Mouse (Mus musculus): ENCODE data around the gene Vrk1.

The Vrk1 gene

GRCm38 (mm10) chr12:106046143-106046795 lies 36.2 kb downstream of the Vrk1 start:
- no peak for DNase-seq (ENCODE audit: low spot score)

GRCm38 (mm10) chr12:106052271-106052670 lies 42.2 kb downstream of the Vrk1 start:
- no peak for DNase-seq (ENCODE audit: low spot score)

- peak; percentile 62 for DNase-seq (ENCODE audit: low spot score)
These were observed 45.8 kb downstream of the Vrk1 start for GRCm38 (mm10) chr12:106055799-106056198.

GRCm38 (mm10) chr12:106059873-106060573 lies 50.0 kb downstream of the Vrk1 start:
- no peak for DNase-seq (ENCODE audit: low spot score)

GRCm38 (mm10) chr12:106070434-106071155 lies 60.6 kb downstream of the Vrk1 start:
- no peak for DNase-seq (ENCODE audit: low spot score)

GRCm38 (mm10) chr12:106071575-106072166 lies 61.6 kb downstream of the Vrk1 start:
- no peak for DNase-seq (ENCODE audit: low spot score)

GRCm38 (mm10) chr12:106074371-106075155 lies 64.5 kb downstream of the Vrk1 start:
- DNase-seq (ENCODE audit: low spot score) = no peak

- DNase-seq (ENCODE audit: low spot score) = no peak
These were observed 66.1 kb downstream of the Vrk1 start for GRCm38 (mm10) chr12:106076131-106076530.

GRCm38 (mm10) chr12:106080511-106080910 lies 70.5 kb downstream of the Vrk1 start:
- no peak for DNase-seq (ENCODE audit: low spot score)

- no peak for DNase-seq (ENCODE audit: low spot score)
These were observed 71.1 kb downstream of the Vrk1 start for GRCm38 (mm10) chr12:106080945-106081747.

- DNase-seq (ENCODE audit: low spot score) = no peak
These were observed 71.7 kb downstream of the Vrk1 start for GRCm38 (mm10) chr12:106081748-106082140.

- no peak for DNase-seq (ENCODE audit: low spot score)
These were observed 72.3 kb downstream of the Vrk1 start for GRCm38 (mm10) chr12:106082191-106082957.

- no peak for DNase-seq (ENCODE audit: low spot score)
These were observed 72.9 kb downstream of the Vrk1 start for GRCm38 (mm10) chr12:106082958-106083381.

GRCm38 (mm10) chr12:106084126-106084525 lies 74.1 kb downstream of the Vrk1 start:
- no peak for DNase-seq (ENCODE audit: low spot score)

- no peak for DNase-seq (ENCODE audit: low spot score)
These were observed 84.8 kb downstream of the Vrk1 start for GRCm38 (mm10) chr12:106094827-106095226.

- DNase-seq (ENCODE audit: low spot score) = no peak
These were observed 92.0 kb downstream of the Vrk1 start for GRCm38 (mm10) chr12:106102003-106102402.

- DNase-seq (ENCODE audit: low spot score) = no peak
These were observed 93.0 kb downstream of the Vrk1 start for GRCm38 (mm10) chr12:106102726-106103643.

GRCm38 (mm10) chr12:106107272-106107671 lies 97.2 kb downstream of the Vrk1 start:
- DNase-seq (ENCODE audit: low spot score) = no peak

Data from ovary, postnatal 10 days (tissue).